Mouse (Mus musculus) lung, postnatal 0 days (tissue): ENCODE measurements around the gene Sorbs1.

ENCODE experiments used
- CTCF ChIP-seq: IDR thresholded peaks from 2 replicates; pipeline ENCODE4 v1.5.1; 2016; ENCODE audit warnings: antibody characterized with exemption, mild to moderate bottlenecking
- EP300 ChIP-seq: IDR thresholded peaks from 2 replicates; pipeline ENCODE4 v1.6.1; 2016; ENCODE audit warnings: antibody characterized with exemption, mild to moderate bottlenecking, control low read depth

DNA sequence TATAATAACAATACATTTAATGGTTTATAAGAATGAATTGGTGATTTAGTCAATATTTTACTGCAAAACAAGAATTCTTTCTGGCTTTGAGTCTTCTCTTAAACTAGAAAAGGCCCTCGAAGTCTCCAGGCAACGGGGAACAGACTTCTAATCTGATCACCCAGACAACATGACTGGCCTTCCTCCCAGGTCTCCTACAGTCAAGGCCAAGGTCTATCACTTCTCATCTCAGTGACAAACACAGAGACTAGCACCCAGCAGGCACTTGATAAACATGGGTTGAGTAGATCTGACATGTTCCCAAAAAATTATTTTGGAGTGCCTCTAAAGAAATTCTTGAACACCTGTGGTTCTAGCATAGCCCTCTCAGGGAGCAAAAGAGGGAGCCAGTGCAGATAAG lies 16.7 kb upstream of the Sorbs1 start:
- no peak for TF ChIP-seq CTCF
- TF ChIP-seq EP300: no peak
